Mouse (Mus musculus) erythroblast, embryonic 14.5 days (primary cell): ENCODE data around the gene Wdr18.

Experiments used
- GATA1 ChIP-seq: IDR thresholded peaks from 2 replicates; pipeline ENCODE4 v1.6.1; 2012; ENCODE audit warnings: low read length, inconsistent platforms, mixed read lengths
- TAL1 ChIP-seq: IDR thresholded peaks from 3 replicates; pipeline ENCODE4 v1.6.1; 2012; ENCODE audit warnings: low read length, inconsistent platforms, mixed read lengths

GRCm38 (mm10) chr10:80002829-80003228 lies 42.9 kb downstream of the Wdr18 start:
- no peak for TF ChIP-seq GATA1
- TF ChIP-seq TAL1, result no peak
